Mouse (Mus musculus) megakaryocyte, embryonic 14.5 days (primary cell): ENCODE measurements around the gene Gng7. TPM values are rescaled to one million over a fixed set of nuclear protein-coding genes. Genes with fewer than 3 reads are reported as not detected.

Experiments
- H3K27me3 ChIP-seq: replicated peaks from 2 replicates; pipeline ENCODE3; 2012; ENCODE audit warnings: inconsistent platforms
- H3K36me3 ChIP-seq: replicated peaks from 2 replicates; pipeline ENCODE3; 2012; ENCODE audit warnings: low read length, inconsistent platforms, mixed read lengths
- H3K4me1 ChIP-seq: 2 replicates; pipeline ENCODE4 v1.6.1; 2012; ENCODE audit warnings: inconsistent platforms
- H3K4me3 ChIP-seq: replicated peaks from 2 replicates; pipeline ENCODE3; 2012; ENCODE audit warnings: moderate library complexity, mild to moderate bottlenecking, inconsistent platforms
- H3K9me3 ChIP-seq: 2 replicates; pipeline ENCODE4 v1.6.1; 2012; ENCODE audit warnings: inconsistent platforms
- FLI1 ChIP-seq: IDR thresholded peaks from 2 replicates; pipeline ENCODE4 v1.6.1; 2012; ENCODE audit warnings: low read length, inconsistent platforms, mixed read lengths
- GATA1 ChIP-seq: IDR thresholded peaks from 3 replicates; pipeline ENCODE4 v1.6.1; 2012; ENCODE audit warnings: mixed read lengths, low read length, inconsistent platforms, borderline replicate concordance
- polyA plus RNA-seq: library from polyadenylated mRNA; stranded (reverse); fragments of >175 nt; gene quantifications from 2 replicates; pipeline ENCODE4 v1.2.3, GENCODE M21; 2012; ENCODE audit warnings: low replicate concordance; ENCODE audit not compliant: insufficient read depth

The Gng7 gene
- polyA plus RNA-seq, 1 experiment = 0.41 TPM

DNA sequence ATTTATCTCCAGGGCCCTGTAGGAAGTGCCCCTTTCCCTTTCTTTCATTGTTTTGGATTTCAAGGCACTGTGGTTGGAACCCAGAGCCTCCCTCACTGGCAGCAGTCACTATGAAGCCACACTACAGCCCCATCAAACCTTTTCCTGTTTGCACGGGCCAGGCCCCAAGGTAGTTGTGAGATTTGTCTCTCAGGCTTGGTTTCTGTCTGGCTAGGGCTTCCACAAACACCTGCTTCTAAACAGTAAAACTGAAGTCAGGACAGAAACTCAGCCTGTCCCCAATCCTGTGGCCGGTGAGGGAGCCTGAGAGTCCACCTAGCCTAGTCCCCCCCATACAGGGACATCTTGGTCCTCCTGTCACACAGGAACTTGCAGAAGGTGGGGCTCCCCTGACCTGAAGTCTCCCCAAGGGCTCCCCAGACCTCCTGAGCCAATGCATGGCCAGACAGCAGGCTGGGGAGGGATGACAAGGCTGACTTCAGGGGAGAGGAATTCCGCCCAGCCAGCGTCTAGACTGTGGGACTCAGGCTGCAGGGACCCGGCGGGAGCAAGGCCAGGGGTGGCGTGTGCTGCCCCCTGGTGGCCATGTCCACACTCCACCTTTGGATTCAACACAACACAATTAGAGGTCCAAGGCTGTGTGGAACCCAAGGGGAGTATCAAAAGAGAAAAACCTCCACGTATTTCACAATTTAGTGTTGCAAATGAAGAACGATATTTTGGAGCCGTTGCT is 26.9 kb downstream of the Gng7 start:
- peaks cover 50% of the 10 kb centered on the region for H3K4me1 ChIP-seq
- peaks cover 67% of the 10 kb centered on the region for H3K27me3 ChIP-seq
- peak overlapping the region; percentile 74 for H3K4me3 ChIP-seq
- no peak for TF ChIP-seq GATA1
- no peak for TF ChIP-seq FLI1
- H3K9me3 ChIP-seq = no peaks in the 10 kb centered on the region
- no peaks in the 10 kb centered on the region for H3K36me3 ChIP-seq

GRCm38 (mm10) chr10:80986754-80987153 is 28.0 kb downstream of the Gng7 start:
- H3K36me3 ChIP-seq = no peaks in the 10 kb centered on the region
- H3K27me3 ChIP-seq = peaks cover 63% of the 10 kb centered on the region
- no peaks in the 10 kb centered on the region for H3K9me3 ChIP-seq
- peaks cover 50% of the 10 kb centered on the region for H3K4me1 ChIP-seq
- TF ChIP-seq FLI1 (no peak), GATA1 (no peak)
- no peak overlapping the region for H3K4me3 ChIP-seq

GRCm38 (mm10) chr10:80985970-80986701 is 28.6 kb downstream of the Gng7 start:
- no peaks in the 10 kb centered on the region for H3K36me3 ChIP-seq
- H3K4me3 ChIP-seq = peak overlapping the region; percentile 91
- H3K9me3 ChIP-seq = no peaks in the 10 kb centered on the region
- no peak for TF ChIP-seq GATA1
- TF ChIP-seq FLI1 = no peak
- H3K4me1 ChIP-seq = peaks cover 54% of the 10 kb centered on the region
- peaks cover 68% of the 10 kb centered on the region for H3K27me3 ChIP-seq

GRCm38 (mm10) chr10:80985241-80985969 is 29.3 kb downstream of the Gng7 start:
- TF ChIP-seq GATA1 = no peak
- TF ChIP-seq FLI1 = no peak
- Histone ChIP-seq H3K4me3 (peak overlapping the region; percentile 91), H3K27me3 (peaks cover 69% of the 10 kb centered on the region), H3K4me1 (peaks cover 54% of the 10 kb centered on the region), H3K9me3 (no peaks in the 10 kb centered on the region), H3K36me3 (no peaks in the 10 kb centered on the region)

GRCm38 (mm10) chr10:80984223-80984622 is 30.5 kb downstream of the Gng7 start:
- H3K4me1 ChIP-seq = peaks cover 48% of the 10 kb centered on the region

GRCm38 (mm10) chr10:80982381-80982780 is 32.4 kb downstream of the Gng7 start:
- TF ChIP-seq FLI1 (no peak), GATA1 (no peak)
- no peaks in the 10 kb centered on the region for H3K9me3 ChIP-seq
- H3K4me1 ChIP-seq = peaks cover 34% of the 10 kb centered on the region
- no peaks in the 10 kb centered on the region for H3K36me3 ChIP-seq
- H3K4me3 ChIP-seq = no peak overlapping the region
- peaks cover 54% of the 10 kb centered on the region for H3K27me3 ChIP-seq

More at GRCm38 (mm10) chr10:80984223-80984622, 30.5 kb downstream of the Gng7 start:
- Histone ChIP-seq H3K9me3 (no peaks in the 10 kb centered on the region), H3K36me3 (no peaks in the 10 kb centered on the region), H3K4me3 (no peak overlapping the region), H3K27me3 (peaks cover 61% of the 10 kb centered on the region)
- TF ChIP-seq FLI1 = no peak
- TF ChIP-seq GATA1 = no peak

- Histone ChIP-seq H3K4me1 (peaks cover 28% of the 10 kb centered on the region), H3K4me3 (no peak overlapping the region), H3K36me3 (no peaks in the 10 kb centered on the region), H3K9me3 (no peaks in the 10 kb centered on the region), H3K27me3 (peaks cover 50% of the 10 kb centered on the region)
- TF ChIP-seq FLI1 (no peak), GATA1 (no peak)
Measured at GRCm38 (mm10) chr10:80981564-80982112, 33.1 kb downstream of the Gng7 start.

DNA sequence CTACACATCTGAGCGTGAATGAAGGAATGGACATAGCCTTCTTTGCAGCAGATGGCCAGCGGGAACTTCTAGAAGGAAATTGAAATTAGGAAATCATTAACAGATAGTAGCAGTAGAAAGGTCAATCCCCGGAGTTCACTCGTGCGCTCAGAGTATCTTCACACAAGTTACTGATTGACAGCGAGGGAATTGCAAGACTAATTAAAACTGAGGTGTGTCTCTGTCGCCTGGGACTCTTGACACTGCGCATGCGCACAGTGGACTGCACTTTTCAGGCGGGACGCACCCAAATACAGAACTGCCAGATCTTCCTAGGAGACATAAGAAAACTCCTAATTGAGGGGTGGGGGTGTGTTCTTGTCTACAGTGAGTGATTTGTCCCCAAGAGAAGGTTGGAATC is 39.3 kb downstream of the Gng7 start:
- TF ChIP-seq GATA1 (no peak), FLI1 (no peak)
- Histone ChIP-seq H3K27me3 (peaks cover 44% of the 10 kb centered on the region), H3K4me3 (no peak overlapping the region), H3K36me3 (no peaks in the 10 kb centered on the region), H3K4me1 (no peaks in the 10 kb centered on the region), H3K9me3 (peaks cover 7% of the 10 kb centered on the region)

- TF ChIP-seq FLI1 (no peak), GATA1 (no peak)
- Histone ChIP-seq H3K27me3 (peaks cover 58% of the 10 kb centered on the region), H3K36me3 (no peaks in the 10 kb centered on the region), H3K9me3 (peaks cover 7% of the 10 kb centered on the region), H3K4me1 (peaks cover 4% of the 10 kb centered on the region; the same call in 1 of the 2 replicates), H3K4me3 (no peak overlapping the region)
Measured at GRCm38 (mm10) chr10:80973722-80974121, 41.0 kb downstream of the Gng7 start.
